Mouse (Mus musculus) heart, embryonic 16.5 days (tissue): Measurements from ENCODE around the gene Asap2. TPM values are rescaled to one million over a fixed set of nuclear protein-coding genes. Genes with fewer than 3 reads are reported as not detected.
"Not testable (repeated sequence)": the region's sequence is repeated elsewhere in the genome, so short reads cannot be mapped to it uniquely, and the experiment has no call there.

Source experiments
- ATAC-seq: fragments of 200-750 bp; cut with Nextera tagmentation; replicated peaks from 2 replicates; pipeline ENCODE4 v1.8.0; 2017; ENCODE audit warnings: moderate number of reproducible peaks; ENCODE audit not compliant: insufficient read depth, low FRiP score; ENCODE audit errors: extremely low read depth
- H3K27ac ChIP-seq: fragments of 300-500 bp; sonication (generic); 2 replicates; pipeline ENCODE4 v1.5.1; 2014; ENCODE audit warnings: mild to moderate bottlenecking, low read length, control low read depth, moderate library complexity
- H3K27me3 ChIP-seq: fragments of 300-500 bp; sonication (generic); 2 replicates; pipeline ENCODE4 v1.6.1; 2014; ENCODE audit warnings: low read length, mixed read lengths; ENCODE audit not compliant: control insufficient read depth, insufficient read depth
- H3K36me3 ChIP-seq: fragments of 300-500 bp; sonication (generic); 2 replicates; pipeline ENCODE4 v1.6.1; 2014; ENCODE audit not compliant: control insufficient read depth, insufficient read depth
- H3K4me1 ChIP-seq: fragments of 300-500 bp; sonication (generic); 2 replicates; pipeline ENCODE4 v1.6.1; 2014; ENCODE audit warnings: low read length, mixed read lengths; ENCODE audit not compliant: control insufficient read depth, insufficient read depth
- H3K4me2 ChIP-seq: fragments of 300-500 bp; sonication (generic); 2 replicates; pipeline ENCODE4 v1.6.1; 2014; ENCODE audit warnings: low read depth, mild to moderate bottlenecking, control low read depth, low read length
- H3K4me3 ChIP-seq: fragments of 300-500 bp; sonication (generic); 2 replicates; pipeline ENCODE4 v1.5.1; 2014; ENCODE audit warnings: mild to moderate bottlenecking, control low read depth, low read length
- H3K9ac ChIP-seq: fragments of 300-500 bp; sonication (generic); 2 replicates; pipeline ENCODE4 v1.6.1; 2014; ENCODE audit warnings: low read length, control low read depth
- H3K9me3 ChIP-seq: fragments of 300-500 bp; sonication (generic); replicated peaks from 2 replicates; pipeline ENCODE4 v1.6.1; 2016; ENCODE audit warnings: low read length; ENCODE audit not compliant: control insufficient read depth
- WGBS: fragments of 180-500 bp; shearing (Covaris S2); extraction: QIAGEN DNeasy Blood & Tissue Kit; methylation state at CpG from one replicate; pipeline ENCODE4 v1.1.7; 2014; 5-methylcytosine and 5-hydroxymethylcytosine counted together
- polyA plus RNA-seq: library from polyadenylated mRNA; unstranded; fragments of >200 nt; fragmentation: Nextera tagmentation; extraction: Ambion mirVana; gene quantifications from 2 replicates; pipeline ENCODE4 v1.2.1, GENCODE M21; 2015

Asap2 gene
- 5.9 and 6.0 TPM in 2 replicates for polyA plus RNA-seq

- Histone ChIP-seq H3K9ac (peak within 1 kb of the TSS; percentile 65), H3K4me3 (peak within 1 kb of the TSS; percentile 57), H3K4me2 (peak within 1 kb of the TSS; percentile 54)
- 2% methylated on average over 24 of the region's 38 CpGs for WGBS
- not testable (repeated sequence) for ATAC-seq, H3K27ac ChIP-seq, H3K27me3 ChIP-seq, H3K9me3 ChIP-seq, H3K36me3 ChIP-seq, H3K4me1 ChIP-seq
Measured at GRCm38 (mm10) chr12:20990132-20990531, at the start of gene Asap2. Gene Asap2 (plus strand): TSS chr12:20990459.

GRCm38 (mm10) chr12:20947051-20947997 is 42.9 kb upstream of the Asap2 start:
- not testable (repeated sequence) for H3K9ac ChIP-seq, H3K27ac ChIP-seq, ATAC-seq, H3K4me1 ChIP-seq, H3K36me3 ChIP-seq, H3K9me3 ChIP-seq, H3K4me3 ChIP-seq, H3K4me2 ChIP-seq, H3K27me3 ChIP-seq
- WGBS, result 67% methylated on average over 9 of the region's 9 CpGs

DNA sequence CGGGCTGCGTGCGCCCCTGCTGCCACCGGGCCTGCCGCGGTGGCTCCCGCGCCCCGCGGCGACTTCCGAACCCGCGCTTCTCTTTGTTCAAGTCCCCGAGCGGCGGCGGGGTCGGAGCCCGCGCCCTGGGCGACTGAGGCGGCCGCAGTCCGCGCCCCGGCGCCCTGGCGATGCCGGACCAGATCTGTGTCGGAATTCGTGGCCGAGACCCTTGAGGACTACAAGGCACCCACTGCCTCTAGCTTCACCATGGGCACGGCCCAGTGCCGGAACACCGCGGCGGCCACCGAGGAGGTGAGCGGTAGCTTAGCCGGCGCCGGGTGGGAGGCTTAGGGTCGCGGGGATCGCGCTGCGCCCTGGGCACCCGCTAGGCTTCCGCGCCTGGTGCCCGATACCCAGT is 320 bp downstream of the Asap2 start:
- not testable (repeated sequence) for H3K27ac ChIP-seq, H3K27me3 ChIP-seq, H3K36me3 ChIP-seq, H3K4me1 ChIP-seq, H3K9me3 ChIP-seq, ATAC-seq
- Histone ChIP-seq H3K9ac (peak overlapping the region; percentile 65), H3K4me3 (peak overlapping the region; percentile 57), H3K4me2 (peak overlapping the region; percentile 54)
- WGBS, result under 1% methylated on average over 48 of the region's 52 CpGs

GRCm38 (mm10) chr12:21030875-21031274 is 40.6 kb downstream of the Asap2 start:
- 57% methylated on average over 6 of the region's 6 CpGs for WGBS
- H3K4me1 ChIP-seq, H3K27ac ChIP-seq, ATAC-seq, H3K4me2 ChIP-seq, H3K9ac ChIP-seq, H3K4me3 ChIP-seq, H3K36me3 ChIP-seq, H3K9me3 ChIP-seq, H3K27me3 ChIP-seq: not testable (repeated sequence)

DNA sequence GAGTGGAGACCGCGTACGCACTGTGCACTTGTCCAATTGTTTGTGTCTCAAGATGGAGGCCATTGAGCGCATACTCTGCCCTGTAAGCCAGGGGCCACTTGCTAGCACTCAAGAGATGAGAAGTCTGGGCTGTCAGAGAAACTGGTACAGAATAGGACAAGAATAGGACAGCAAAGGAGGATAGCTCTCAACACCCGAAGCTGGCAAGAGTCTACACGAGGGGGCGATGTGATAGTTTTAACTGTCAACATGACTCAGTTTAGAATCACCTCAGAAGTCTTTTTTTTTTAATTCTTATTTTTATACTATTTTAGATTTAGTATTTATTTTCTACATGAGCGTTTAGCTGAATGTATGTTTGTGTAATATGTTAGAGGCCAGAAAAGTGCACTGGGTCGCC is 56.5 kb downstream of the Asap2 start:
- H3K27ac ChIP-seq, H3K36me3 ChIP-seq, H3K27me3 ChIP-seq, H3K4me3 ChIP-seq, H3K4me1 ChIP-seq, ATAC-seq, H3K9ac ChIP-seq, H3K4me2 ChIP-seq, H3K9me3 ChIP-seq: not testable (repeated sequence)
- WGBS, result 94% methylated on average over 9 of the region's 9 CpGs

- not testable (repeated sequence) for H3K4me1 ChIP-seq, H3K27ac ChIP-seq, H3K4me2 ChIP-seq, H3K9me3 ChIP-seq, ATAC-seq, H3K4me3 ChIP-seq, H3K36me3 ChIP-seq, H3K27me3 ChIP-seq, H3K9ac ChIP-seq
- WGBS, result 27% methylated on average over 4 of the region's 4 CpGs
Measured at GRCm38 (mm10) chr12:21075731-21076130, 85.5 kb downstream of the Asap2 start.

DNA sequence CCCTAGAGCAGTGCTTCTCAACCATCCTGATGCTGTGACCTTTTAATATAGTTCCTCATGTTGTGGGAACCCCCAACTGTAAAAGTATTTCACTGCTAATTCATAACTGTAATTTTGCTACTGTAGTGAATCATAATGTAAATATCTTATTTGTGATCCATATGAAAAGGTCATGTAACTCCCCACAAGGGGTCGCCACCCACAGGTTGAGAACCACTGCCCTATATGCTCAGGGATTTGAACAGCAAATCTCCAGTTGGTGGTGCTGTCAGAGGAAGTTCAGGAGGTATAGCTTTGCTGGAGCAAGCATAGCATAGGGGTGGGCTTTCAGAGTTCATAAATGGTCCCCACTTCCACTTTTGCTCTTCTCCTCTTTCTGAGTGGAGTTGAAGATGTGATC is 99.9 kb downstream of the Asap2 start:
- H3K27me3 ChIP-seq, H3K36me3 ChIP-seq: not testable (repeated sequence)

DNA sequence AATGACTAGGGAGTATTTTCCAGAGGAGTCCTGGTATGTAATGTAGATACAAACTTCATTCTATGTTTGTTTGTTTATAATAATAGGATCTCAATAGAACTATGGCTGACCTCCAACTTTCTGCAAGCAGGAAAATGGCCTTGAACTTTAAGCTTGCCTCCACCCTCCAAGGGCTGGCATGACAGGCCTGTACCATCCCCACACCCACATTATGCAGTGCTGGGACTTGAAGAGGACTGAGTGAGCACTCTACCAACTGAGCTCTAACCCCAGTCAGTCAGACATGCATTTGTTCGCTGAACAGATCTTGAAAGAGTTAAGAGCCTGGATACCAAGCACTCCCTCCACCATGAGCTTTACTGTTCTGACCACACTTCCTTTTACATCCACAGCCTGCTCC is 102.2 kb downstream of the Asap2 start:
- H3K27me3 ChIP-seq, H3K9ac ChIP-seq, ATAC-seq, H3K36me3 ChIP-seq, H3K4me1 ChIP-seq, H3K27ac ChIP-seq, H3K4me2 ChIP-seq, H3K9me3 ChIP-seq, H3K4me3 ChIP-seq: not testable (repeated sequence)
- 90% methylated on average over 1 of the region's 1 CpGs for WGBS

More for the DNA sequence above, 99.9 kb downstream of the Asap2 start:
- not testable (repeated sequence) for H3K27ac ChIP-seq, H3K4me2 ChIP-seq, H3K4me1 ChIP-seq, ATAC-seq, H3K9ac ChIP-seq, H3K9me3 ChIP-seq, H3K4me3 ChIP-seq
- WGBS, result 39% methylated on average over 1 of the region's 1 CpGs

DNA sequence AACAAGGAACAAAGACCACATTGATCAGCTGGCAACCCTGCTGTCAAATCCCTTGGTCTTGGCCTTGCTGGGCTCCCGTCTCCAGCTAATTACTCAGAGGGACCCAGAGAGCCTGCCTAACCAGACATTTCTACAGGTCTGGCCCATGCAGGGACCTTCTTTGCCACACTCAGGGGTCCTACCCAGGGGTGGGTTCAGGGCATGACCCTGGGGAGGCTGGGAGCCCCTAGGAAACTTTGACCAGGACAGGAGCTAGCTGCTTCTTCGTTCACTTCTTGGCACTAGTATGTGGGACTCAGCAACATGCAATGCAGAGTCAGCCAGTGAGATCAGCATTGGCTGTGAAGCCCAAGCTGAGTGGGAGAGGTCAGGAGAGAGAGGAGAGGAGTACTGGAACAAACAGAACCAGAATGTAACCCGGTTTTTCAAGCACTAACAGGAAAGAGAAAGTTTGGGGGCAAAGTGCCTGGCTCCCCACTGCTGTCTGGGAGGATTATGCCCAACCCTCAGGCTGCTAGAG is 107.6 kb downstream of the Asap2 start:
- H3K4me2 ChIP-seq, H3K4me3 ChIP-seq, H3K9ac ChIP-seq, H3K36me3 ChIP-seq, H3K27me3 ChIP-seq, H3K27ac ChIP-seq, H3K9me3 ChIP-seq, ATAC-seq, H3K4me1 ChIP-seq: not testable (repeated sequence)
- 36% methylated on average over 3 of the region's 3 CpGs for WGBS
